Mouse (Mus musculus) small intestine, adult 2 months (tissue): ENCODE measurements around the gene Lrrc28.

ENCODE experiments used
- CTCF ChIP-seq: fragments of 200-500 bp; IDR thresholded peaks from 2 replicates; pipeline ENCODE4 v1.5.1; 2012; ENCODE audit warnings: low read depth, mild to moderate bottlenecking, control low read depth, inconsistent platforms, low read length, moderate library complexity, mixed read lengths; ENCODE audit not compliant: insufficient replicate concordance, insufficient read length; ENCODE audit errors: extremely low read depth
- POLR2A ChIP-seq: fragments of 200-500 bp; IDR thresholded peaks from 2 replicates; pipeline ENCODE4 v1.6.1; 2012; ENCODE audit warnings: low read depth, mild to moderate bottlenecking, control low read depth, inconsistent platforms, low read length, moderate library complexity

GRCm38 (mm10) chr7:67616890-67617289 is 28.2 kb downstream of the Lrrc28 start:
- no peak for TF ChIP-seq CTCF
- no peak for TF ChIP-seq POLR2A
